Mouse (Mus musculus) mature B cell (primary cell): ENCODE results near the gene Inpp5e.

Experiments used
- in situ Hi-C: fragments of 300-500 bp; cut with MboI; formaldehyde crosslinking; loops from 2 replicates; pipeline ENCODE4 v1.14.3; 2019

Inpp5e gene

GRCm38 (mm10) chr2:26408515-26409356 lies at the start of gene Inpp5e:
Inpp5e (minus strand) TSS chr2:26409203.
- in situ Hi-C loops, result no loop called here

GRCm38 (mm10) chr2:26458402-26459124 lies 49.6 kb upstream of the Inpp5e start:
- in situ Hi-C loops, result loop anchor here (5.0 kb wide), 1 partner anchor 39 kb away; no protein-coding TSS in a partner anchor

- in situ Hi-C loops, result loop anchor here (5.0 to 25.0 kb wide), 2 partner anchors 113 to 463 kb away; partner anchors contain the start of genes Med22, Rpl7a, Surf1 and Surf2
Measured at GRCm38 (mm10) chr2:26449121-26450060, 40.4 kb upstream of the Inpp5e start.

GRCm38 (mm10) chr2:26447451-26447850 lies 38.4 kb upstream of the Inpp5e start:
- in situ Hi-C loops, result loop anchor here (25.0 kb wide), 1 partner anchor 465 kb away; the partner anchor contains the start of genes Med22, Rpl7a, Surf1 and Surf2

- in situ Hi-C loops, result loop anchor here (25.0 kb wide), 1 partner anchor 466 kb away; the partner anchor contains the start of genes Med22, Rpl7a, Surf1 and Surf2
Measured at GRCm38 (mm10) chr2:26446671-26447070, 37.7 kb upstream of the Inpp5e start.

GRCm38 (mm10) chr2:26445666-26446445 lies 36.9 kb upstream of the Inpp5e start:
- in situ Hi-C loops, result loop anchor here (25.0 kb wide), 1 partner anchor 466 kb away; the partner anchor contains the start of genes Med22, Rpl7a, Surf1 and Surf2

- in situ Hi-C loops, result loop anchor here (25.0 kb wide), 1 partner anchor 467 kb away; the partner anchor contains the start of genes Med22, Rpl7a, Surf1 and Surf2
Measured at GRCm38 (mm10) chr2:26444946-26445665, 36.1 kb upstream of the Inpp5e start, which contains the start of gene Sec16a. Sec16a (minus strand) TSS chr2:26445216.

- in situ Hi-C loops, result loop anchor here (25.0 kb wide), 1 partner anchor 468 kb away; the partner anchor contains the start of genes Med22, Rpl7a, Surf1 and Surf2
Measured at GRCm38 (mm10) chr2:26444368-26444767, 35.4 kb upstream of the Inpp5e start.

- in situ Hi-C loops, result loop anchor here (25.0 kb wide), 1 partner anchor 468 kb away; the partner anchor contains the start of genes Med22, Rpl7a, Surf1 and Surf2
Measured at GRCm38 (mm10) chr2:26443876-26444275, 34.9 kb upstream of the Inpp5e start.

GRCm38 (mm10) chr2:26442843-26443242 lies 33.8 kb upstream of the Inpp5e start:
- in situ Hi-C loops, result loop anchor here (25.0 kb wide), 1 partner anchor 469 kb away; the partner anchor contains the start of genes Med22, Rpl7a, Surf1 and Surf2

GRCm38 (mm10) chr2:26441688-26442087 lies 32.7 kb upstream of the Inpp5e start:
- in situ Hi-C loops, result loop anchor here (25.0 kb wide), 1 partner anchor 471 kb away; the partner anchor contains the start of genes Med22, Rpl7a, Surf1 and Surf2

- in situ Hi-C loops, result loop anchor here (25.0 kb wide), 1 partner anchor 471 kb away; the partner anchor contains the start of genes Med22, Rpl7a, Surf1 and Surf2
Measured at GRCm38 (mm10) chr2:26441261-26441660, 32.3 kb upstream of the Inpp5e start.

GRCm38 (mm10) chr2:26439671-26440070 lies 30.7 kb upstream of the Inpp5e start:
- in situ Hi-C loops, result loop anchor here (25.0 kb wide), 1 partner anchor 473 kb away; the partner anchor contains the start of genes Med22, Rpl7a, Surf1 and Surf2

GRCm38 (mm10) chr2:26438373-26438772 lies 29.4 kb upstream of the Inpp5e start:
- in situ Hi-C loops, result loop anchor here (25.0 kb wide), 1 partner anchor 474 kb away; the partner anchor contains the start of genes Med22, Rpl7a, Surf1 and Surf2

- in situ Hi-C loops, result loop anchor here (25.0 kb wide), 1 partner anchor 475 kb away; the partner anchor contains the start of genes Med22, Rpl7a, Surf1 and Surf2
Measured at GRCm38 (mm10) chr2:26437221-26437620, 28.2 kb upstream of the Inpp5e start.

GRCm38 (mm10) chr2:26434791-26435572 lies 26.0 kb upstream of the Inpp5e start:
- in situ Hi-C loops, result loop anchor here (25.0 kb wide), 1 partner anchor 477 kb away; the partner anchor contains the start of genes Med22, Rpl7a, Surf1 and Surf2

GRCm38 (mm10) chr2:26429851-26430250 lies 20.8 kb upstream of the Inpp5e start:
- in situ Hi-C loops, result loop anchor here (25.0 kb wide), 1 partner anchor 482 kb away; the partner anchor contains the start of genes Med22, Rpl7a, Surf1 and Surf2
